Mouse (Mus musculus) kidney, postnatal 14 days (tissue): ENCODE data around the gene Olig1.
"Not testable (repeated sequence)": the region's sequence is repeated elsewhere in the genome, so short reads cannot be mapped to it uniquely, and the experiment has no call there.

Source experiments
- DNase-seq: peaks from one replicate; pipeline ENCODE4 v3.0.0; 2022; ENCODE audit warnings: mixed read lengths

The Olig1 gene

DNA sequence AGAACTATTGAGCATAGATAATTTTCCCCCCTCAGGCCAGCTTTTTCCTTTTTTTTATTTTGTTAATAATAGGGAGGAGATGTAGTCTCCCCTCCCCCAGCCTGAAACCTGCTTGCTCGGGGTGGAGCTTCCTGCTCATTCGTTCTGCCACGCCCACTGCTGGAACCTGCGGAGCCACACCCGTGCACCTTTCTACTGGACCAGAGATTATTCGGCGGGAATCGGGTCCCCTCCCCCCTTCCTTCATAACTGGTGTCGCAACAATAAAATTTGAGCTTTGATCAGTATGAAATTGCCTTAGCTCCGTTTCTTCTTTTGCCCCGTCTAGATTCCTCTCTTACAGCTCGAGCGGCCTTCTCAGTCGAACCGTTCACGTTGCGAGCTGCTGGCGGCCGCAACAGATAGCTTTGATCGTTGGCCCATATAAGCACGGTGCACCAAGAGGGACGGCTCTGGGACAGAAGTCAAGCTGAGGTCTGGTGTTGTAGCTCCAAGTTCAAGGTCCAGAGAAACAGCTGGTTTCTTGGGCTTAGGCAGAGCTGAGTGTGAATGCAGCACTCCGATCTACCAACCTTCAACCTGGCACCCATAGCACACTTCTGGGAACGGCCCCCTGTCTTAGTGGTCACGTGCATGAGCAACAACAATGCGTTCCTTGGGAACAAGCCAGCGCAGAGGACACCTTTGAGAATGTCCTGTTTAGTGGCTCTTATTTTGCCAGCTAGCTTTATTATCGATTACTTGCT, 14.0 kb upstream of the Olig1 start:
- DNase-seq, result not testable (repeated sequence)

DNA sequence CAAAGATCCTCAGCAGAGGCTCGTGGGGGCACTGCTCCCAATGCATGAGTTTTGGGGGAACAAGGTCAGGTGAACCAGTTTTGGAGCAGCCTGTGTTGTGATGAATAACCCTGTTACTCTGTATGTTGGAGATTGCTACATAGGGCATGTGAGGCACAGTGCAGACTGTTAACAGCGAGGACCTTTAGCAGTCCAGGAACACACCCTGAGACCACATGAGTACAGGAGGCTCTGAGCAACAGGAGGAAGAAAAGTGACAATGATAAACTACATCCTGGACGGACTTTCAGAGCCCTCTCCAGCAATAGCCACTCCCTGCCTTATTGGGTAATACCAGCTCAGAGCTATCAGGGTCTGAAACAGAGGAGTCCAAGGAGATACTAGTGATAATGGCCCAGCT, 10.6 kb upstream of the Olig1 start:
- DNase-seq, result no peak

DNA sequence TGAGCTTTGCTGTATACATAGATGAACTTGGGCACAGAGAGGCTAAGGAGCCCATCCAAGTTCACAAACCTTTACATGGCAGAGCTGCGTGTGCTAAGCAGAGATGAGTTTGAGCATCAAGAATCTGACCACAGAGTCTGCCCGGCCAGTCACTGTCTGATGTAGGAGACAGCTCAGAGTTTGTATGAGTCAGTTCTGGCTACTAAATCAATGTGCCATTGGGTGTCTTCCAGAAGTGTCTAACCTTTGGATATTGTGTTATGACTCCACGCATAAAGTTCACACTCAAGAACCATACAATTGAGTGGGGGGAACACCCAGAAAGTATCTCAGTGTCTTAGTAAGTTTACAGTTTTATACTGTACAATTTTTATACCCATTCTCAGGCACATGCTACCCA, 8.7 kb upstream of the Olig1 start:
- no peak for DNase-seq

DNA sequence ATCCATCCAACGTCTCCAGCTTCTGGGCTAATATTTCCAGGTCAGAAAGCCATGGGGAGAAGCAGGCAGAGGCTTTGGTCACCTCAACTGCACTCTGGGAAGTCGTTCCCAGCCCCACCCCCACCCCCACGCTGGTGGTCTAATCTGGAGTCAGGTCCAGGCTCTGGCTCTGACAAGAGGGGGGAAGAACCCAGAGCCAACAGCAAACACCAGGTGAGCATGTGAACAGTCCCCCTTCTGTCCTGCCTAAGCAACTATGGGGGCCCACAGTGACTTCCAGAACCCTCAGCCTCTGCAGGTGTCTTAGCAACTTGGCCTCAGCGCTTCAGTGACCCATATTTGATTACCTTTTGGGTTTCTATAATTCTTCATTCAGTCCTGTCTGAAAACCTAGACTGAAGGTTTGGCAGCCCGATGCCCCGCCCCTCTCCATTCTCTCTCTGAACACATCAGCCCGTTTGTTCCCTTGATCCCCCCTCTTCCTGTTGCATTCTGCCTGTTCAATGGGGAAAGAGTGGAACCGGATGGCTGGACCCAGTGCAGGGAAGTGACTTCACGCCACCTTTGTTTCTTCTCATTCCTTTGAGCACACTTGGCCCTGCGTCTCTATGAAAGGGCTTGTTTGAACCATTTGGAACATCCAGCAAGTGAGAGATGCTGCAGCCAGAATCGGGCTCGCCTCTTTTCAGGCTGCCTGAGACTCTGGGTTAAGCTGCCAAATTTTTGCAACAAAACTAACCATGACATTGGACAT, 6.9 kb upstream of the Olig1 start:
- DNase-seq, result no peak

DNA sequence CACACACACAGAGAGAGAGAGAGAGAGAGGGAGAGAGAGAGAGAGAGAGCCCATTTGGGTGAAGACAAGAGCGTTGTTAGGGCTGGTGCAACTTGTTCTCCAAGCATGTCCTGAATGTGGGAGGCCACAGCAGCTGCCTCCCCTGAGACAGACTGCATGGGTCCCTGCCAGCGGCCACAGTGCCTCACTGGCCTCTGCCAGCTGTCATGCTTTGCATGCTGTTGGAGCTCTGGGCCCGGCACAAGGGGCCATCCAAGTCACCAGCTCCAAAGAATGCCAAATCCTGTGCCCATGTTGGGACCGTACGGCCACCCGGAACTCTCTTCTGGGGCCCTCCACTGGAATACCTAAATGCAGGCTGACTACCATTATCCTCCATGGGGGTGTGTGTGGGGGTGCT, 3.6 kb upstream of the Olig1 start:
- no peak for DNase-seq

DNA sequence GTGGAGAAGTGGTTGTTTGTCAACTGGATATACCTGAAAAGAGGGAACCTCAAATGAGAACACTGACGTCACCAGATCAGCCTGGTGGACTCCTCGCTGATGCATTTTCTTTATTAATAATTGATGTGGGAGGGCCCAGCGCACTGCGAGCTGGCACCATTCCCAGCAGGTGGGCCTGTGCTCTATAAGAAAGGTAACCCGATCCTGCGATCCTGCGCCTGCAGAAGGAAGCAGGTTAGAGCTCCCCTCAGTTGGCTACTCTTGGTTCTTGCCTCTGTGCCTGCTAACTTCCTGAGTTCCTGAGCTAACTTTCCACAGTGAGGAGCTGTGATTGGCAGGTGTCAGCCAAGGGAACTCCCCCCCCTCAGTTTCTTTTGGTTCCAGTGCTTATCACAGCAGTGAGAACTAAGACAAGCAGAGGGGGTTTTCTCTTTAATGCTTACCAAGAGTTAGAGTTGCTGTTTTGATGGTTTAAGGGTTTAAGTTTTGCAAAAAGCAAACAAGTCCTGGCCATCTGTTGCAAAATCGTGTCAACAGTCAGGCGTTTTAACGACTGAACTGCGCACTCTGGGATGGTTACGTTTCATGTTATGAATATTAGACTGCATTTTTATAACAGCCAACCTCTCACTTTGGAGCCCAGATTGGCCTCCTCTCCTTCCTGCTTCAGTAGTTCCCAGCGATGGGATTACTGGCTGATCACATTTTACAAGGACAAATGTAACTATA, 684 bp upstream of the Olig1 start:
- DNase-seq, result no peak

DNA sequence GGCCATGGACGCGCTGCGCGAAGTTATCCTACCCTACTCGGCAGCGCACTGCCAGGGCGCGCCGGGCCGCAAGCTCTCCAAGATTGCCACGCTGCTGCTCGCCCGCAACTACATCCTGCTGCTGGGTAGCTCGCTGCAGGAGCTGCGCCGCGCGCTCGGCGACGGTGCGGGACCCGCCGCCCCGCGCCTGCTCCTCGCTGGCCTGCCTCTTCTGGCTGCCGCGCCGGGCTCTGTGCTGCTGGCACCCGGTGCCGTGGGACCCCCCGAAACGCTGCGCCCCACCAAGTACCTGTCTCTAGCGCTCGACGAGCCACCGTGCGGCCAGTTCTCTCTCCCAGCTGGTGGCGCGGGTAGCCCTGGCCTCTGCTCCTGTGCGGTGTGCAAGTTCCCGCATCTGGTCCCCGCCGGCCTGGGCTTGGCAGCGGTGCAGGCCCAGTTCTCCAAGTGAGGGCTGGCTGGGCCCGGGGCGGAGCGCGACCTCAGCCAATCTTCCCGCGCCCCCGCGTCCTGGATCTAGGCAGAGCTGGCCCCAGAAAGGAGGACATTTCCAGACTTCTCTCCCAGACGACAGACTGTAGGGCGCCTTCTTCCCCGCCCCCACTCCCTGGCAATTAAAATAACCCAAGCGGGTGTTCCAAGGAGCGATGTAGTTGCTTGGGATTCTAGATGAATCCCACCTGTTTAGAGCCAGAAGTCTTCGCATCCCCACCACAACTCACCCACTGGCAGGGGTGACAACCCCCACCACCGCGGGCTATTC, 820 bp downstream of the Olig1 start:
- peak; percentile 4 for DNase-seq

DNA sequence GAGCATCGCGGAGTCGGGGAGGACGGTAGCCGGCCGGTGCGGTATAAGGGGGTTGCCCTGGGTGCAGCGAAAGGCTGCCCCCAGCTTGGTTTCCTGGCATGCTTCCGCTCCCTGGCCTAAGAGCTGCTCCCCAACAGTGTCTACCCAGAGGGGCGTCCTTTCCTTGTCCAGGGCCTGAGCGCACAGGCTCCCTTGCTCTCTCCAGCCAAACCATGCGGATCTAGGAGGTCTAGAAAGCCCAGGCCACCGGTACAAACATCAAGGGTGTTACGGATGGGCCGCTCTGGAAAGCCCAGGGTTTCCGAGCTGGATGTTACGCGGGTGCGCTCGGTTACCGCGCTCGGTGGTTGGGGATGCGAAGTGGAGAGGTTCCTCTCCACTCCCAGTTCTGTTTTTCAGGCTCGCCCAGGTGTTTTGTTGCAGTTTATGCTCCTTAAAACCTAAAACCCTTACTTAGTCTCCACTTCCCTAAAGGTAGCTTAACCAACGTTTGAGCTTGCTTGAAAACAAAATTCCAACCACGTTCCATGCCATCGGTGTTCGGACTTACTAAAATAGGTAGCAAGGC, 1.5 kb downstream of the Olig1 start:
- DNase-seq, result no peak

DNA sequence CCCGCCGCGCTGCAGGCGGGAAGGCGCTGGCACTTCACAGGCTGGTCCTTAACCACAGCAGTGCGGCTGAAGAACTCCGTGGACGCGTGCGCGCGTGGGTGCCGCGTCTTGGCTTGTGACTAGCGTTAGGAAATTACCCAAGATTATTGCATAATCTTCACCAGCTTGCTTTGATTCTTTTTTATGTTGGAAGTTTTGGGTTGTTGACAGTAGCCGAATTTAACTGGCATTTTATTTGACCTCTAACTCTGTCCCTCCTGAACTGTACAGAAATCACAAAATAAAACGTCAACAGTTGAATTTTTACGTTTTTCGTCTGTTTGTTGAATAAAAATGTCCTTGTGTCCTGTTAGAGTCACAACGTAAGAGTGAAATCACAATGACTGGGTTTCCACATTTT, 2.1 kb downstream of the Olig1 start:
- DNase-seq, result no peak

DNA sequence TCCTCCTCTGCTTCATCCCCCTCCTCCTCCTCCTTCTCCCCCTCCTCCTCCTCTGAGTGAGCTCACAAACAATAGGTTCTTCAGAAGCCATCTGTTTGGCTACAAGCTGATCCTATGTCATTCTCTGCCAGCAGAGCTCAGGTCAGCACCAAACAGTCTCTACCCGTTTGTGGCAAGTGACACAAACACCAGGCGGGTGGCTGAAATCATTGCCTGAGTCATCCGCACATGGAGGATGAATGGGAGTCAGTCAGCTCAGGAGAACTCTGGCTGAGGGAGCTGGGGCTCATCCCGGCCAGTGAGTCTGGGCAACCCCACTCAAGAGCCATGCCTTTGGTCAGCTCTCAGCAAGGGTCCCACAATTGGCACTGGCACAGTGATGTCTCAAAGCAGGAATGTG, 10.9 kb downstream of the Olig1 start:
- no peak for DNase-seq

DNA sequence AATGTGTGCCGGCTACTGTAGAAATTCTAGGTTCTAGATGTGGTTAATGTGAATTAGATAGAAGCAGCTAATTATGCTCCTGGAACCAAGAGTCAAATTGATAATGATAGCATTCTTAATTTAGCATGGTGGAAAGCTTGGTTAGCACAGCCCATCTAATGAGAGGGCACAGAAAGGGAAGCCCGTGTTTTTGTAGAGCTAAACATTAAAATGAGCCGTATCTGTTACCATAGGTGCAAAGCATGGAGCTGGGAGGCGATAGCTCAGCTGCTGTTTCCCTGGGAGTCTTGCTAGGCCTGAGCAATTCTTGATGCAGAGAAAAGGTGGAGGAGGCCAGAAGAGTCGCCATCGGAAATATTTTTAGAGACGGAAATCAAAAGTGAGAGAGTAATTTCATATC, 22.5 kb downstream of the Olig1 start:
- no peak for DNase-seq

DNA sequence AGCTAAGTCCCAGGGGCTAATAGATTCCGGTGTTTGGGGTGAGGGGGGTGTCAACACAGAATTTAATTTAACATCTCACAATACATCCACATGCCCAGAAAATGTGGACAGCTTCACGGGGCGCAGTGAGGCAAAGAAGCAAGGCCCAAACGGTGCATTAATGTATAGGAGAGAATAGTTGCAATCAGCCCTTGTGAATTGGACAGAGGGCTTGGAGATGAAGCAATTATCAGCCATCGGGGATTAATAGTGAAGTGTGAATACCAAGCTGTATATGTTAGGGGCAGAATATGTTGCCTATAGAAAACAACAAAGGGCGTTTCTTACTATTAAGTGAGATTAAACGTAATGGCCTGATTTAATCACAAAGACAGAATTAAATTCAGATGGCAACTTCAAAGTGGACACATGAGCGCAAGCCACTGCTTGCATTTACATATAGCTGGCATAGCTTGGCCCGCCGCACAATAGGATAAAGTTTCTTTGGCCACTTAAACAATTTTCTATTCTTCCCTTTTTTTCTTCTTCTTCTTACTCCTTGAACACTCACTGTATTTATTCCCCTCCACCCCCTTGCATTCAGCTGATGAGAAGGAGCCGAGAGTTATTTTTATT, 23.3 kb downstream of the Olig1 start:
- DNase-seq, result no peak

DNA sequence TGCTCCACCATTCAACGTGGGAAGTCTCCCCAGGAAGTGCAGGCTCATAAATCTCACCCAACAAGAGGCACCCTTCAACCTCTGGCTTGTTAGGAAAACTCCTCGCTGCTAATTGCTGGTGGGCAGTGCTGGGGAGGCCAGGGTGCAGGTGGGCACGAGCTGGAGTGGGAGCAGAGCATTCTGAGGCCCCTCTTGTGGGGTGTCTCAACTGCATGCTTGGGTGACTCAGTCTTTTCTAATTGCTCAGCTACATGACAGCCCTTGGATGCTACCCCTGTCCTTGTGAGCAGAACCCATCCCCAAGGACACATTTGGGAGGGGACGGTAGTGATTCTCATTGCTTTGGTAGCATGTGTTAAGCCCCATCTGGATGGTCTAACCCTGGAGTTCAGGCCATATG, 28.2 kb downstream of the Olig1 start:
- DNase-seq, result no peak

DNA sequence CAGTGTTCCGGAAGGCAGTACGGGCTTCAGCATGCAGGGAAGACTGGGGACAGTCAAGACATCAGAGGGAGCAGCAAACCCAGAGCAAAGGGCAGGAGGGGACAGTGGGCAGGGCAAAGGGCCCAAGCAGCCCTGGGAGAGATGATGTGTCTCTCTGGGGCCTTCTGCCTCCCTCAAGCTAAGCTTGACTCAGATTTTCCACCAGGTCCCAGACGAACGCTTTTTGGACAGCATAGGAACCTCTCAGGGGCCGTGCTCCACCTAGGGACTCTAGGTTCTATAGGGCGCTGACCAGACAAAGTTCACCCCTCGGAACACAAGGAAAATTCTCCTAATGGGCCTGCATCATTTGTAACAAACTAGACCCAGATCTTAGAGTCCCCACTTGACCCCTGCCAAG, 29.8 kb downstream of the Olig1 start:
- DNase-seq, result no peak

DNA sequence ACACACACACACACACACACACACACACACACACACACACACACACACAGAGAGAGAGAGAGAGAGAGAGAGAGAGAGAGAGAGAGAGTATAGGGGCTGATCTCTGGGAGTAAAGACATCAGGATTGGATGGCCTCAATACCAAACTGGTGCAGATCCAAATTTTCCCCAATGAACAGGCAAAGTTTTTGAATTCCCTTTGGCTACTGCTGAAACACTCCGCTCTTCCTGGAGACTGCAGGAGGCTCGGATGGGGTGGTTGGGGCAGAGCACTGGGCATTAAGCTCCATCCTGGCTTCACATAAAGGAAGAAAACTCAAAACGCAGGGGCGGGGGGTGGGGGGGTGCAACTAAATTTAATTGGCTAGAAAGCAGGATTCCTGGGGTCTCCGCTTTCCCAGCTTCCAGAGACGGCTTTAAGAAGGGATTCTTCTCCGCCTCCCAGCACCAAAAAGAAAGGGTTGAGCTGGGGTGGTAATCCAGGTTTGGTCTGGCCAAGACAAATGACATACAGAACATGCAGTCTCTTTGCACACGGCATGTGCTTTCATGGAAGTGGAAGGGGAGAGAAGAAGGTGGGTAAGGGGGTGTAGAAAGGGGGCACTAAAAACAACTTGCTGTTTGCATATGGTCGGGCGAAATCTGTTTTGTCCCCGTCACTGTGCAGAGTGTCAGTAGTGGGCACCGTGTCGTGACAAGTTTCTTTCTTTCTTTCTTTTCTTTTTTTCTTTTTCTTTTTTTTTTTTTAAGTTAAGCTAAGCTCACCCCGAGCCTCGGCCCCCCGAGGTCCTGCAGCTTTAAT, 31.3 kb downstream of the Olig1 start:
- no peak for DNase-seq

DNA sequence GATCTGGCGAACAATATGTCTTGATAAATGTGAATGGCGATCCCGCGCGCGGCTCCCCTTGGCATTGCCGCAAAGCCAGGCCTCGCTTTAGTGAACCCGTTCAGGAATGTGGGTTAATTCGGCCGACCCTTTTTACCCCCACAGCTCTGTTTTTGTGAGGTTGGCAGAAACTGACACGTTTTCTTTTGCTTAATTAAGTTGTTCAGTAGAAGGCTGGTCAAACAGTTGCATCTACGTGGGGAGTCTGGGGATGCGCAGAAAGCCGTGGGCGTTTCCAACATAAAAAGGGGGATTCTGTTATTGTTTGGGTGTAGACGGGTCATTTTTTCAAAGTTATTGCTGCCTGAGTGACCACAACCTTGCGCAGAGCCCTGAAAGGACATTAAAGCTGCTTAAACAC, 31.9 kb downstream of the Olig1 start:
- no peak for DNase-seq

DNA sequence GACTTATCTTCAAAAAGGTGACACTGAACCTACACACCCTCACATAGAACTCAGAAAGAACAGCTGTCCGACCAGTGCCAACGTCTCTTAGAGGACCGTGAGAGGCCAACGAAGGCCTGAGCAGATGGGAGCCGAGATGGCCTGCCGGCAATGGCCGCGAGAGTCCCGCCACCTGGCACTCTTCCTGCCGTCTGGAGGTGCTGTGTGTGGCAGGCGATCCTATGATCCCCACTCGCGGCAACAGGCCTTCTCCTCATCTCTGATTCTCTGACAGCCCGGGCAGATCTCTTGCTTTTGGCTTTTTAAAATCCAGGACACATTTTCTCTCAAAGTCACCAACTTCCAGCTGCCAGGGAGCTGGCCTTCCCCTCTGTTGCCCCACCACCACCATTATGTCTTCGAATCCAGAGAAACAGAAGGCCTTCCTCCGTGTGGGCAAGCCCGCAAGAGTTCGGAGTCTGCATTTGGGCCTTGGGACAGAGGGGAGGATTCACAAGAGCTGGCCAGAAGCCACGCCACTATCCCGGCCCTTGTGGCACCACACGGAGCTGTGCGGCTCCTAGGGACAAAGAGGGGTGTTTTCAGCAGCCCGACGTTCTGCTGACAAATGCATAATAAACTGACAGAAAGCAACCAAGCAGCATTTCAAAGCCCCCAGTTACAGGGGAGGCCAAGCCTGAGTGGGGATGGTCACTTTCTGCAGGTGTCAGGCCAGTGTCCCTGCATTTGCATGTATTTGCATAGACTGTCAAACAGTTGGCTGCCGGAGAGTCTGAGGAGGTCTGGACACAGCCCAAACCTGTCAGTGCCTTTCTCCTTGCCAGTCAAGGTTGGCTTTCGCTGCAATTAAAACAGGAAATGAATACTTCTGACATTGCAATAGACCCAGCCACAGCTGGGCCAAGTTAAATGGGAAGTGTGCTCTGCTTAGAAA, 34.5 kb downstream of the Olig1 start:
- DNase-seq, result no peak

DNA sequence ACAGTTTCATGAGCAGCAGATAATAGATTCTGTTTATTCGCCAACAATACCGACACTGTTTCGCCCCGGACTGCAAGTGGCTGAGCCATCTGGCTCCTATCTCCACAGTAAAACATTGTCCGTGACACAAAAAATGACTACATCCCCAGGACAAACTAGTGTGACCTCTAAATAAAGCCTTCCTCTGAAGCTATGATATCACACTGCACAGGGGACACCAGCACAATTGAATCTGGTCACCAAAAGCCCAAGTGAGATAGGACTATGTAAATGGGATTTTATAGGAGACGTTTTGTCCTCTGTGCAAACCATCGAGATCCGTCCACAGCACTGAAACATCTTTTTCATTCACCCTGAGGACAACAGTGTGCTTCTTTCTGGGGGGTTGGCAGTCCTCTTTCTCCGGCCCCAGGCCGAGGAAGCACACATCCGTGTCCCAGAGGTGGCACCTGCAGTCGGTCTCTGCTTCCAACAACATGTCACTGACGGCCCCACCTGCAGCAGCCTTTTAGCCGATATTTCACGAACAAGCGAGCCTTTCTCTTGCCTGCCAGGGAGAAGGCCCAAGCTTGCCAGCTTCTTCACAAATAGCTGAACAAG, 36.0 kb downstream of the Olig1 start:
- DNase-seq, result no peak

DNA sequence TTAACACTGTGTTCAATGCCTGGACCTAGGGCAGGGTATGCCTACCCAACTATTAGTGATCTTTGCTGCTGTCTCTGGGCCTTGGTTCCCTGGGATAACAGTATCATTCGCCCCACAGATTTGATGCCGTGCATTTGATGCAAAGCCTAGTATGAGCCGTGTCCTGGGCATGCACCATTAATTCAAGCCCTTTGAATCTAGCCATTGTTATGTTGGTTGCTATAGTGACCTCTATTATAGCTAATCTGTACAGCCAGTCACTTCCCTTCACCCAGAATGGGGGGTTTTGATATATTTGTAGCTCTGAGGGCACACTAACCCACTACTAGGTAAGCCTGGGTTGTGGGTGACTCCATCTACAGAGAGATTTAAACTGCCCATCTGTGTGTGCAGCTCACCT, 40.3 kb downstream of the Olig1 start:
- DNase-seq, result no peak

DNA sequence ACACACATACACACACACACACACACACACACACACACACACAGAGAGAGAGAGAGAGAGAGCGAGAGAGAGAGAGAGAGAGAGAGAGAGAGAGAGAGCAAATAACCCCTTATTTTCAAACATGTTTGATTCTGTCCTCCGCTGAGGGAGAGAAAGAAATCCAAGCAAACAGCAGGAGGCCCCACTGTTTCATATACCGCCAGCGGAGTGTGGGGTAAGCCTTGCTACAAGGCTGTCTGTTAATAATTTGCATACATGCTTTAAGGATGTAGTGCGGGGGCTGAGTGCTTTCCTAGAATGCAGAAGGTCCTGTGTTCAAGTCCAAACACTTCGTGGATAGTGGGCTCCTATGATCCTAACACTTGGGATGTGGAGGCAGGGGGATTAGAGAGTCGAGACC, 43.3 kb downstream of the Olig1 start:
- DNase-seq, result no peak
